Mouse (Mus musculus): ENCODE measurements at regions not wholly inside any gene's neighbourhood (a gene's known extent, or its start where the extent isn't known, plus 50 kb on each side); places are given as distances from the start of the nearest gene placed in this dataset.

DNA sequence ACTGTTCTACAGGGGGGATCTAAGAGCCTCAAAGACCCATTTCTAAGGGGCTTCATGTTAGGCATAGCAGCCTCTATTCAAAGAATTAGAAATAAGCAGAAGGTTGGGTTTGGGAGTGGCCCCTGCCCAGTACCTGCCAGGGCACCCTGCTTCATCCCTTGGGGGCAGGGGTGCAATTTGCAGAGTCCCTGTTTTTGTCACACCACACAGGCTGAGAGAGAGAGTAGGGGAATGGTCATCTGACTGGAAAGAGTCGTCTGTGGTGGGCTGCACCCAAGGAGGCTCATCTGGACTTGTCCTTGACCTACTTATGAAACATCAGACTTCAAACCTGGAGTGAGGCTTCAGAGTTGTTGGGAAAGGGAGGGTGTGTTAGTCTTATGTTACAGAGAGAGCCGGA lies 382.3 kb downstream of the Vrk1 start:
- DNase-seq (ENCODE audit: low spot score in 2 of 2), result no peak

GRCm38 (mm10) chr12:106399085-106399484 lies 389.1 kb downstream of the Vrk1 start:
- no peak for DNase-seq (ENCODE audit: low spot score in 2 of 2)

GRCm38 (mm10) chr12:106411075-106411474 lies 401.0 kb downstream of the Vrk1 start:
- DNase-seq (ENCODE audit: low spot score in 2 of 2), result no peak

DNA sequence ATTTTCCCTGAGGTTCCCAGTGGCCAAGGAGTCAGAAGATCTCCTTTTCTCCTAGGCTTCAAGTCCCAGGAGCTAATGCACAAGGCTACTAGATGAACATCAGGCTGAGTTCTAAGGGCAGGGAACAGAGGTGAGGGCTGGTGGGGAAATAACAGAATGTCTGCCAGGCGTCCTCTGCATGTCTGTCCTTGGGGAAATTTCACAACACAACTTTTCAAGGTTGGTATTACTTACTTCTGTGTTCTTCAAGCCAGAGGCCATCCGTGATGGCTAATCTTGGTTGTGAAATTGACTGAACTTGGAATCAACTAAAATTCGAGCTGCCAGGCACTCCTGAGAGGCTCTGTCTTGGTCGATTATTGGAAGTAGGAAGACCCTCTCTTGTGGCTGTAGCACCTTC lies 416.6 kb downstream of the Vrk1 start:
- no peak for DNase-seq (ENCODE audit: low spot score in 2 of 2)

DNA sequence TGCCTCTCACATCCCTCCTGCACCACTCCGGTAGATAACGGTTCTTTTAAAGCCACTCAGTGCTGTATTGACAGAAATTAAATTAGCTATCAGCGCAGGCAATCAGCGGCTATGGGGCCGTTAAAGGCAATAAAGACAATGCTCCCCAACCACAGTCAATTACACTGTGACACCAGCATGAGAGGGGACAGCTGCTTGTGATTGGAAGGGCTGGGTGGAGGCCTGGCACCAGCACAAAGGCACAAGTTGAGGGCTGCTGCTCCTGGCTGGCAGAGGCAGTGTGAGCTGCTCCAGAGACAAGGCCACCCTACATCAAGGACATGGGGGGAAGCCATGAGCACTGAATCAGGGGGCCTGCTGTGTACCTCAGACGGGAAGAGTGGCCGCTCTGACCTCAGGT lies 420.0 kb downstream of the Vrk1 start:
- DNase-seq (ENCODE audit: low spot score in 2 of 2), result no peak

- no peak for DNase-seq (ENCODE audit: low spot score in 2 of 2)
Measured at GRCm38 (mm10) chr12:106445151-106445550, 435.1 kb downstream of the Vrk1 start.

- DNase-seq (ENCODE audit: low spot score in 2 of 2), result no peak
Measured at GRCm38 (mm10) chr12:106445976-106446375, 435.9 kb downstream of the Vrk1 start.

DNA sequence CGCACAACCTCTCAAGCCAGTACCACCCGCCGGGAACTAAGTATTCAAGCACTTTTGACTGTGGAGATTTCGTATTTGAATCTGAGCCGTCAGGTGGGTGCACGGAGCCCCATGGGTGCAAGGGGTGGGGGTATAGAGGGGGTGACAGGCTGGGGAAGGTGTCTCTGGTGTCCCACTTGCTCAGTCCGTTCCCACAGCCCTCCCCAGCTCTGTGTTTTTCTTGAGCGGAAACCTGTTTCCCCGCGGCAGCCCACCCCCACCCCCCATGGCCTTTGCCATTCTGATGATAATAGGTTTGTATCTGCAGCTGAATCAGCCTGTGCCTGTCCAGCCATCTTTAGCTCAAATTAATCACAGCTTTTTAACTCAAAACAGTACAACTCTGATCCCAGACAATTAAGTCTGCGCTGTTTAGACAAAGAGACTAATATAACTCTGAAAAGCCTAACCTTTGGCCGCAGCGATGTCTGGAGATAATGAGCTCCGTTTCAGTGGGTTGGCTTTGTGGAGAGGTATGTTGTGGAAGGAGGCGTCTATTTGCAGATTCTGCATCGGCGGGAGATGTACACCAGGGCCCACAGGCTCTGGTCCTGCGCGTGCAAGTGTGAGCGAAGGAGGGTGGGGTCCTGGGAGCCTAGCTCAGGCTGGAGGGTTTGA lies 437.0 kb downstream of the Vrk1 start:
- no peak for DNase-seq (ENCODE audit: low spot score in 2 of 2)

- DNase-seq (ENCODE audit: low spot score in 2 of 2), result no peak
Measured at GRCm38 (mm10) chr12:106448551-106448950, 438.5 kb downstream of the Vrk1 start.

DNA sequence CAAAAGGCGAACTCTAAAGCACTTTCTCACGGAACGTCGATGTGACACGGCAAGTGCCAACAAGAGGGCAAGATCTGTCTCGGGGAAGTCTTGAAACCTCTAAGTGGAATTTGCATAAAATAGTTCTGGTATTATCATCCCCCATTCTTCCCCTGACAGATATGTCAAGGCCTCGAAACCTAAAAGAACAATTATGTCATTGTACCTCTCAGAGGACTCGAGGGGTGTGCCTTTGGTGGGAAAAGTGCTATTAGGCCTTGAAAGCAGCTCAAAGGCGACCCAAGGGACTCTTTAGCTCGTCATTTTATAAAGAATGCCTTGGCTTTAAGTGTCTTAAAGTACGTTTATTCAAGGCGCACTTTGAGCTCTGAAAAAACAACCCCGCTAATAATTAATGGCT lies 443.5 kb downstream of the Vrk1 start:
- DNase-seq (ENCODE audit: low spot score in 2 of 2), result no peak

- no peak for DNase-seq (ENCODE audit: low spot score in 2 of 2)
Measured at GRCm38 (mm10) chr12:106458215-106458614, 448.2 kb downstream of the Vrk1 start.

GRCm38 (mm10) chr12:106460650-106461049 lies 450.6 kb downstream of the Vrk1 start:
- DNase-seq (ENCODE audit: low spot score in 2 of 2), result no peak

DNA sequence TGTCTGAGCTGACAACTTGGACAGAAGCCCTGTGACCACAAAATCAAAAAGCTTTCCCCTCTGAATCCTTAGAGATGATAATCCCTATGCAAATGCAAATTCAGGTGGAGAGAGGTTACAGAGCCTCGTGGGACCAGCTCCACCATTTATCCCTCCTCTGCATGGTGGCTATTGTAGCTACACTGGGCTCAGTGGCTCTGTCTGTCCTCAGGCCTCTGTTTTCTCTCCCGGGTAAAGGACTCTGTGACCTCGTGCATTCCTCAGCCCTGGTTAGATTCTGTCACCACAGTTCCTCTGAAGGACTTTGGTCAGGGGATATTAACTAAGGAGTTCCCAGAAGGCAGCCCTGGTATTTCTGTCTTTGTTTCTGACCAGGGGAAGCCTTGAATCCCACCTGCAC lies 452.3 kb downstream of the Vrk1 start:
- DNase-seq (ENCODE audit: low spot score in 2 of 2), result no peak

DNA sequence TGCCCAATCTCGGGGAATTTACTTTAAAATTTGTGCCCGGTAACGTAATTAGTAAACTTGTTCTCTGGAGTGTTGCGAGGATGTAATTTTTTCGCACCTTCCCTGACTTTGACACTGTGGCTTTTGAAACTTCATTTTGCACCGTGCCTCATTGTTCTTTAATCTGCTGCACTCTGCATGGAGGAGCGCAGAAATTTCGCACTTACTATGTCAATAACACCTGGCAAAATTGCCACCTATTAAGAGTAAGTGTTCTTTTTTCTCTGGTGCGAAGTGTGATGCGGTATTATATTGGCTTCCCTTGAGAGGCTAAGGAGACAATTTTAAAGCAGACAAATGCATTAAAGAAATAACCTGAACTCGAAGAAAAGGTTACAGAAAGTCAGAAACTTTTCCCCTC lies 454.7 kb downstream of the Vrk1 start:
- no peak for DNase-seq (ENCODE audit: low spot score in 2 of 2)

DNA sequence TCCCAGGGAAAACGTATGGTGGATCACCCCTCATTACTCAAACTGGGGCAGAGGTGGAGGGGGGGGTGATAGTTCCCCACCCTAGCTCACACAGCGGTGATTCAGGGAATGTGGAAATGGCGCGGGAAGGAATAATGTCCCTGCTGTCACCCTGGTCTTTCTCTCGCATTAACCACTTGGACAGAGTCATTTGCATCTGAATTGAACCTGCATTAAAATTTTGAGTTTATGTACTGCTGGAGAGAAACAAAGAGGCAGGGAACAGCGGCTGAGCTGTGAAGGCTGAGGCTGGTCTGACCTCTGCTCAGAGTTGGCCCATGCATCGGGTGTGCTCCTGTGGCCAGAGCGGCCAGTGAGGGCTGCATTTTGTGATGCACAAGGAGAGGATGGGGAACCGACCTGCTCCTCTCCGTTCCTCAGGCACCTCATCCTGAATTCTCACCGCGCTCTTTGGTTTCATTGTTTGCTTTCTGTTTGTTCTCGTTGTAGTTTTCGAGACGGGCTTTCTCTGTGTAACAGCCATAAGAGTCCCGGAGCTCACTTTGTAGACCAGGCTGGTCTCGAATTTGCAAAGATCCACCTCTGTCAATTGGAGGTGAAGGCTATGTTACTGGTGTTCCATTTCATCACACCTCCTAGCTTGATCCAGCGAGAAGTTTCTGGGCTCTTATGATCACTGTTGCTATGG lies 458.3 kb downstream of the Vrk1 start:
- DNase-seq (ENCODE audit: low spot score in 2 of 2), result no peak

GRCm38 (mm10) chr12:106474501-106475165 lies 464.6 kb downstream of the Vrk1 start:
- no peak for DNase-seq (ENCODE audit: low spot score in 2 of 2)

GRCm38 (mm10) chr12:106475486-106476050 lies 465.5 kb downstream of the Vrk1 start:
- no peak for DNase-seq (ENCODE audit: low spot score in 2 of 2)

- no peak for DNase-seq (ENCODE audit: low spot score in 2 of 2)
Measured at GRCm38 (mm10) chr12:106477040-106477665, 467.1 kb downstream of the Vrk1 start.

GRCm38 (mm10) chr12:106477731-106478130 lies 467.7 kb downstream of the Vrk1 start:
- no peak for DNase-seq (ENCODE audit: low spot score in 2 of 2)

GRCm38 (mm10) chr12:106478381-106478781 lies 468.4 kb downstream of the Vrk1 start:
- DNase-seq (ENCODE audit: low spot score in 2 of 2), result no peak

GRCm38 (mm10) chr12:106479067-106479877 lies 469.2 kb downstream of the Vrk1 start:
- no peak for DNase-seq (ENCODE audit: low spot score in 2 of 2)

DNA sequence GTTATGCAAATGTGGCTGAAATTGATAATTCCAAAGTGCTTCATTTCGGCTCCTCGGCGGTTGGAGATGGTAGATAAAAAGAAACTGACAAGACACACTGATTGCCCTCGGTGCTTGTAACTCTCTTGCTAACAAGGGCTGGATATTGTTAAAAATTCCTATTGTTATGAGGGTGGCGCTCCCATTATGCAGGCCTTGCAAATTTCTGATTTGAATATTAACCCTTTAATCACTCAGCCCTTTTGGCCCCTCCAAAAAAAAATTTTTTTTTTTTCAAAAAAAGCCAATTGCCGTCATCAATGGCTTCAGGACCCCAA lies 469.8 kb downstream of the Vrk1 start:
- DNase-seq (ENCODE audit: low spot score in 2 of 2), result no peak

Measured in urinary bladder, postnatal 36 days (tissue).